8 mouse cellular contexts compared by ENCODE assay signal in the genomic region with DNA sequence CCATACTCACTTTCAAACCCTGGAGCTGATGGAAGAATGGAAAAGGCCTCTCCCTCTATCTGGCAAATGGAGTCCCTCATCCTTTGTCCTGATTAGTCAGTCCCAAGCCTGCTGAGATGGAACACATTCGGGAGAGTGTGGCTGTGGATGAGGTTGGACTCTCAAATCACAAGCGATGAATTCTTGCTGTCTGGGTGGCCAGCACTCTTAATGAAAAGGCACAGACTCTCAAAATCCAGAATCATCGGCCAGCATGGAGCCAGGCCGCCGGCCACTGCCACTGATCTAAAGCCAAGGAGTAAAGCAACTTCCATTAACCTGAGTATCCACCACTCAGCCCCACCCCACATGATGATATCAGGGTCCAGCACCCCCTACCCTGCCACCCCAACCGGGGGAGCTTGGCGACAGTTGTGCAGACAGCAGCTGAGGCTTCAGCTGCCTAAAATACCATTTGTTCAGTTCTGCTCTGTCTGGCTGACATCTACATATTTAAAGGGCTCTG. TPM values are rescaled to one million over a fixed set of nuclear protein-coding genes. Genes with fewer than 3 reads are reported as not detected.
DNase-seq lines count a peak whose midpoint lies in the region; ATAC-seq and TF ChIP-seq lines count a peak whose summit lies in the region.

No protein-coding gene starts in this region.

- 69% methylated on average over 7 of the region's 7 CpGs for WGBS in limb, embryonic 11.5 days
- 59% methylated on average over 7 of the region's 7 CpGs for WGBS in stomach, postnatal 0 days

- no peak overlapping the region for H3K4me2 ChIP-seq in limb, embryonic 11.5 days (ENCODE audit: low read depth, severe bottlenecking)
- no peak overlapping the region for H3K4me2 ChIP-seq in stomach, postnatal 0 days (replicated peaks; ENCODE audit: low read depth)

- no peak overlapping the region for H3K9ac ChIP-seq in limb, embryonic 11.5 days (ENCODE audit: low read length)
- peak overlapping the region; percentile 27; the same call in 1 of the 2 replicates for H3K9ac ChIP-seq in stomach, postnatal 0 days (ENCODE audit: low read length)

- H3K4me1 ChIP-seq in testis, adult 2 months (ENCODE audit: control insufficient read depth, insufficient read depth, low read length): peaks cover 19% of the 10 kb centered on the region
- peaks cover 53% of the 10 kb centered on the region for H3K4me1 ChIP-seq in limb, embryonic 11.5 days (ENCODE audit: control insufficient read depth, insufficient read depth, low read length)
- H3K4me1 ChIP-seq in stomach, postnatal 0 days (replicated peaks; ENCODE audit: control insufficient read depth, insufficient read depth): peaks cover 18% of the 10 kb centered on the region

- peak overlapping the region; percentile 100 for H3K27ac ChIP-seq in gastrocnemius, adult 2 months
- peak overlapping the region; percentile 78 for H3K27ac ChIP-seq in testis, adult 2 months (ENCODE audit: control insufficient read depth, insufficient read depth, low read depth, low read length)
- H3K27ac ChIP-seq in limb, embryonic 11.5 days (replicated peaks; ENCODE audit: low read depth, low read length): peak overlapping the region; percentile 42; the same call in 1 of the 2 replicates
- H3K27ac ChIP-seq in stomach, postnatal 0 days (replicated peaks): peak overlapping the region; percentile 82

- TF ChIP-seq POLR2A in testis, adult 2 months (IDR thresholded peaks at IDR 0.05; ENCODE audit: control insufficient read depth, low read depth, low read length): no peak

- no peak for DNase-seq in gastrocnemius, adult 2 months
- DNase-seq in gastrocnemius, postnatal 25 days: no peak
- no peak for DNase-seq in testis, postnatal 10 days (ENCODE audit: low spot score)
- DNase-seq in limb, embryonic 11.5 days (ENCODE audit: low spot score): no peak
- no peak for DNase-seq in stomach, postnatal 0 days (ENCODE audit: low spot score)
- DNase-seq in adrenal gland, postnatal 14 days: no peak

- H3K4me3 ChIP-seq in gastrocnemius, adult 2 months: no peak overlapping the region
- no peak overlapping the region for H3K4me3 ChIP-seq in testis, adult 2 months (ENCODE audit: control insufficient read depth, low read depth, low read length)
- no peak overlapping the region for H3K4me3 ChIP-seq in limb, embryonic 11.5 days (ENCODE audit: low read depth, low read length)
- H3K4me3 ChIP-seq in stomach, postnatal 0 days (ENCODE audit: low read depth, low read length): no peak overlapping the region

- no peaks in the 10 kb centered on the region for H3K27me3 ChIP-seq in testis, adult 2 months (ENCODE audit: control insufficient read depth, insufficient read depth, low read length)
- no peaks in the 10 kb centered on the region for H3K27me3 ChIP-seq in limb, embryonic 11.5 days (ENCODE audit: control insufficient read depth, insufficient read depth, low read length)
- H3K27me3 ChIP-seq in stomach, postnatal 0 days (ENCODE audit: control insufficient read depth, insufficient read depth, low read length): no peaks in the 10 kb centered on the region

- no peaks in the 10 kb centered on the region for H3K36me3 ChIP-seq in testis, adult 2 months (ENCODE audit: control insufficient read depth, insufficient read depth, low read length)
- H3K36me3 ChIP-seq in limb, embryonic 11.5 days (ENCODE audit: control insufficient read depth, insufficient read depth, low read length): no peaks in the 10 kb centered on the region
- no peaks in the 10 kb centered on the region for H3K36me3 ChIP-seq in stomach, postnatal 0 days (ENCODE audit: control insufficient read depth, insufficient read depth, low read length)

- no peak for TF ChIP-seq EP300 in stomach, postnatal 0 days (optimal IDR thresholded peaks at IDR 0.05)

- H3K9me3 ChIP-seq in limb, embryonic 11.5 days (ENCODE audit: control insufficient read depth, low read length): no peaks in the 10 kb centered on the region
- no peaks in the 10 kb centered on the region for H3K9me3 ChIP-seq in stomach, postnatal 0 days (ENCODE audit: control insufficient read depth, low read length)

- TF ChIP-seq CTCF in gastrocnemius, adult 2 months (IDR thresholded peaks at IDR 0.05): no peak
- TF ChIP-seq CTCF in testis, adult 2 months (IDR thresholded peaks at IDR 0.05; ENCODE audit: control insufficient read depth, insufficient read depth, insufficient replicate concordance, low read depth, low read length): no peak
- no peak for TF ChIP-seq CTCF in stomach, postnatal 0 days (IDR thresholded peaks at IDR 0.05; ENCODE audit: low read depth)

- intact Hi-C loops in gastrocnemius, adult 2 months (cut with DNase I): no loop called here

- no peak for ATAC-seq in limb, embryonic 11.5 days (ENCODE audit: insufficient number of reproducible peaks, low FRiP score, low TSS enrichment, low read depth)
- ATAC-seq in stomach, postnatal 0 days (ENCODE audit: low FRiP score, low TSS enrichment): no peak
- no peak for ATAC-seq in CD4-positive, CD25-positive, alpha-beta regulatory T cell, adult 4 months

RNA-seq across cellular contexts. Expression of gene Irf2bpl, which starts 13.2 kb away (rescaled TPM):
- 10 to 100 TPM; 21.5 to 28.2 TPM for total RNA-seq in gastrocnemius, adult 2 months (2021)
- 10 to 100 TPM; 22.0 to 24.0 TPM for total RNA-seq in gastrocnemius, postnatal 25 days (2021)
- polyA plus RNA-seq in testis, adult 2 months (2012; rRNA removed): 2.8 and 3.2 TPM in 2 replicates
- 17.9 and 22.0 TPM in 2 replicates for polyA plus RNA-seq in limb, embryonic 11.5 days (2014; fragmentation: Nextera tagmentation; extraction: Ambion mirVana)
- 19.1 and 19.8 TPM in 2 replicates for polyA plus RNA-seq in stomach, postnatal 0 days (2015; fragmentation: Nextera tagmentation; extraction: Ambion mirVana)
- 10 to 100 TPM in 1 of 2 experiments, 1 to 10 TPM in 1; 7.6 to 18.8 TPM for polyA plus RNA-seq in CD4-positive, CD25-positive, alpha-beta regulatory T cell, adult 4 months (2017; shearing (Covaris generic))
- 48.4 and 53.8 TPM in 2 replicates for total RNA-seq in adrenal gland, postnatal 14 days (2021)

RNA-seq across cellular contexts. Expression of gene Cipc, which starts 49.0 kb away (rescaled TPM):
- 10 to 100 TPM; 32.2 to 33.8 TPM for total RNA-seq in gastrocnemius, adult 2 months (2021)
- 10 to 100 TPM; 22.7 to 32.3 TPM for total RNA-seq in gastrocnemius, postnatal 25 days (2021)
- polyA plus RNA-seq in testis, adult 2 months (2012; rRNA removed): 42.7 and 45.6 TPM in 2 replicates
- 31.3 and 33.7 TPM in 2 replicates for polyA plus RNA-seq in limb, embryonic 11.5 days (2014; fragmentation: Nextera tagmentation; extraction: Ambion mirVana)
- polyA plus RNA-seq in stomach, postnatal 0 days (2015; fragmentation: Nextera tagmentation; extraction: Ambion mirVana): 10.1 and 10.8 TPM in 2 replicates
- polyA plus RNA-seq in CD4-positive, CD25-positive, alpha-beta regulatory T cell, adult 4 months (2017; shearing (Covaris generic)): 10 to 100 TPM; 20.0 to 29.3 TPM
- 26.2 and 29.1 TPM in 2 replicates for total RNA-seq in adrenal gland, postnatal 14 days (2021)

Comparison
In these comparisons a context has a peak if more than half of its experiments do, and no peak if none do; other contexts are left out.
1. H3K27ac ChIP-seq: peak in every context shown above with its lines; median percentile 100 in gastrocnemius, adult 2 months; 82 in stomach, postnatal 0 days; 78 in testis, adult 2 months; 42 in limb, embryonic 11.5 days.